ENCODE assay signal across 34 mouse cellular contexts in genomic region chr5:89592301-89592700, GRCm38 (mm10).
"Had no signal": no experiment of that assay in that cellular context is flagged by ENCODE, and none has a peak within 500 bp of the region (broad histone marks: within the 10 kb centered on the region; RNA-seq: fewer than 3 reads in every experiment).

No protein-coding gene starts in this region.

- ATAC-seq: hindbrain, embryonic 16.5 days; hindbrain, postnatal 0 days; inflammation-experienced regulatory T-cells, adult 6 months; intestine, embryonic 15.5 days; intestine, embryonic 16.5 days; intestine, postnatal 0 days had no signal

- H3K4me1 ChIP-seq: heart, embryonic 10.5 days; heart, embryonic 12.5 days; heart, embryonic 13.5 days; heart, embryonic 15.5 days; hindbrain, embryonic 12.5 days; hindbrain, embryonic 13.5 days; hindbrain, embryonic 15.5 days; intestine, embryonic 15.5 days; kidney, embryonic 15.5 days had no signal

- H3K27ac ChIP-seq: heart, adult 2 months; heart, embryonic 10.5 days; heart, embryonic 13.5 days; heart, embryonic 15.5 days; hindbrain, embryonic 12.5 days; hindbrain, embryonic 13.5 days; hindbrain, embryonic 15.5 days; hindbrain, postnatal 0 days; intestine, embryonic 15.5 days; kidney, embryonic 15.5 days; kidney, postnatal 0 days; layer of hippocampus, adult 2 months had no signal

- H3K4me3 ChIP-seq: heart, adult 2 months; heart, embryonic 10.5 days; heart, embryonic 12.5 days; heart, embryonic 13.5 days; heart, embryonic 15.5 days; hindbrain, embryonic 12.5 days; hindbrain, embryonic 13.5 days; hindbrain, embryonic 15.5 days; intestine, embryonic 15.5 days; kidney, embryonic 15.5 days; layer of hippocampus, adult 2 months had no signal

- H3K9me3 ChIP-seq: heart, embryonic 10.5 days; heart, embryonic 12.5 days; heart, embryonic 13.5 days; heart, embryonic 15.5 days; hindbrain, embryonic 12.5 days; hindbrain, embryonic 13.5 days; hindbrain, embryonic 15.5 days; intestine, embryonic 15.5 days; kidney, embryonic 15.5 days had no signal

- H3K9ac ChIP-seq: heart, embryonic 12.5 days; heart, embryonic 13.5 days; heart, embryonic 15.5 days; hindbrain, embryonic 12.5 days; hindbrain, embryonic 13.5 days; hindbrain, embryonic 15.5 days; intestine, embryonic 15.5 days; kidney, embryonic 15.5 days had no signal

- H3K4me2 ChIP-seq: heart, embryonic 11.5 days; heart, embryonic 12.5 days; heart, embryonic 13.5 days; heart, embryonic 15.5 days; hindbrain, embryonic 12.5 days; hindbrain, embryonic 13.5 days; hindbrain, embryonic 15.5 days; intestine, embryonic 15.5 days; kidney, embryonic 15.5 days had no signal

- H3K27me3 ChIP-seq: heart, embryonic 12.5 days; heart, embryonic 13.5 days; heart, embryonic 15.5 days; hindbrain, embryonic 12.5 days; hindbrain, embryonic 13.5 days; hindbrain, embryonic 15.5 days; intestine, embryonic 15.5 days; kidney, embryonic 15.5 days had no signal

- H3K36me3 ChIP-seq: heart, embryonic 10.5 days; heart, embryonic 12.5 days; heart, embryonic 13.5 days; heart, embryonic 15.5 days; hindbrain, embryonic 12.5 days; hindbrain, embryonic 13.5 days; hindbrain, embryonic 15.5 days; intestine, embryonic 15.5 days; kidney, embryonic 15.5 days had no signal

- DNase-seq: heart, adult 2 months; heart, postnatal 10 days; heart, postnatal 14 days; heart, postnatal 36 days; heart, postnatal 4 days; kidney, adult 11 months; kidney, adult 18-20 months; kidney, adult 2 months; kidney, adult 8-10 months; kidney, adult 9 months; kidney, postnatal 10 days; kidney, postnatal 14 days; kidney, postnatal 25 days; kidney, postnatal 36 days; kidney, postnatal 4 days; layer of hippocampus, adult 9-11 months; layer of hippocampus, postnatal 36 days had no signal
